Mouse (Mus musculus) forebrain, embryonic 15.5 days (tissue): ENCODE measurements at regions not wholly inside any gene's neighbourhood (a gene's known extent, or its start where the extent isn't known, plus 50 kb on each side); places are given as distances from the start of the nearest gene placed in this dataset.

Experiments
- ATAC-seq: fragments of 200-750 bp; cut with Nextera tagmentation; replicated peaks from 2 replicates; pipeline ENCODE4 v1.8.0; 2017; ENCODE audit warnings: mild to moderate bottlenecking, moderate TSS enrichment, moderate library complexity
- H3K27ac ChIP-seq: fragments of 300-500 bp; sonication (generic); replicated peaks from 2 replicates; pipeline ENCODE4 v1.5.1; 2015; ENCODE audit warnings: mild to moderate bottlenecking, inconsistent platforms
- H3K27me3 ChIP-seq: fragments of 300-500 bp; sonication (generic); 2 replicates; pipeline ENCODE4 v1.6.1; 2015; ENCODE audit warnings: inconsistent platforms
- H3K36me3 ChIP-seq: fragments of 300-500 bp; sonication (generic); 2 replicates; pipeline ENCODE4 v1.6.1; 2015; ENCODE audit warnings: mild to moderate bottlenecking, inconsistent platforms
- H3K4me1 ChIP-seq: fragments of 300-500 bp; sonication (generic); 2 replicates; pipeline ENCODE4 v1.6.1; 2015; ENCODE audit warnings: inconsistent platforms
- H3K4me2 ChIP-seq: fragments of 300-500 bp; sonication (generic); replicated peaks from 2 replicates; pipeline ENCODE4 v1.6.1; 2015; ENCODE audit warnings: mild to moderate bottlenecking, inconsistent platforms
- H3K4me3 ChIP-seq: fragments of 300-500 bp; sonication (generic); 2 replicates; pipeline ENCODE4 v1.5.1; 2015; ENCODE audit warnings: mild to moderate bottlenecking, inconsistent platforms
- H3K9ac ChIP-seq: fragments of 300-500 bp; sonication (generic); replicated peaks from 2 replicates; pipeline ENCODE4 v1.6.1; 2015; ENCODE audit warnings: mild to moderate bottlenecking, inconsistent platforms
- H3K9me3 ChIP-seq: fragments of 300-500 bp; sonication (generic); 2 replicates; pipeline ENCODE4 v1.6.1; 2016; ENCODE audit warnings: inconsistent platforms
- WGBS: fragments of 180-500 bp; shearing (Covaris S2); methylation state at CpG from one replicate; pipeline ENCODE4 v1.1.7; 2015; ENCODE audit warnings: mixed read lengths; 5-methylcytosine and 5-hydroxymethylcytosine counted together

- Histone ChIP-seq H3K4me2 (no peak overlapping the region), H3K27ac (peak overlapping the region; percentile 62), H3K4me3 (no peak overlapping the region), H3K4me1 (peaks cover 17% of the 10 kb centered on the region), H3K27me3 (no peaks in the 10 kb centered on the region), H3K9ac (no peak overlapping the region), H3K9me3 (no peaks in the 10 kb centered on the region), H3K36me3 (no peaks in the 10 kb centered on the region)
- peak; percentile 60 for ATAC-seq
- 19% methylated on average over 7 of the region's 7 CpGs for whole genome bisulfite sequencing
Observed at GRCm38 (mm10) chr9:46645469-46645884, 325.7 kb upstream of the 4931429L15Rik start.

- Histone ChIP-seq H3K36me3 (no peaks in the 10 kb centered on the region), H3K9ac (no peak overlapping the region), H3K27ac (no peak overlapping the region), H3K4me1 (peaks cover 17% of the 10 kb centered on the region), H3K27me3 (no peaks in the 10 kb centered on the region), H3K4me3 (no peak overlapping the region), H3K4me2 (no peak overlapping the region), H3K9me3 (no peaks in the 10 kb centered on the region)
- no peak for ATAC-seq
- WGBS, result 62% methylated on average over 3 of the region's 3 CpGs
Observed at GRCm38 (mm10) chr9:46643551-46643950, 323.8 kb upstream of the 4931429L15Rik start.

GRCm38 (mm10) chr9:46642696-46643095 is 322.9 kb upstream of the 4931429L15Rik start:
- no peak for ATAC-seq
- peaks cover 16% of the 10 kb centered on the region for H3K4me1 ChIP-seq
- no peaks in the 10 kb centered on the region for H3K36me3 ChIP-seq
- no peaks in the 10 kb centered on the region for H3K27me3 ChIP-seq
- no peak overlapping the region for H3K4me2 ChIP-seq
- no peak overlapping the region for H3K4me3 ChIP-seq
- no peak overlapping the region for H3K9ac ChIP-seq
- H3K27ac ChIP-seq, result no peak overlapping the region
- WGBS, result 7% methylated on average over 9 of the region's 9 CpGs
- no peaks in the 10 kb centered on the region for H3K9me3 ChIP-seq

- no peaks in the 10 kb centered on the region for H3K36me3 ChIP-seq
- H3K4me2 ChIP-seq, result no peak overlapping the region
Observed at GRCm38 (mm10) chr9:46636261-46637010, 316.6 kb upstream of the 4931429L15Rik start.

GRCm38 (mm10) chr9:46633952-46634351 is 314.2 kb upstream of the 4931429L15Rik start:
- ATAC-seq, result no peak
- no peak overlapping the region for H3K4me3 ChIP-seq
- H3K4me1 ChIP-seq, result peaks cover 9% of the 10 kb centered on the region; the same call in 1 of the 2 replicates
- 85% methylated on average over 4 of the region's 4 CpGs for WGBS
- H3K36me3 ChIP-seq, result no peaks in the 10 kb centered on the region
- H3K4me2 ChIP-seq, result no peak overlapping the region
- no peaks in the 10 kb centered on the region for H3K27me3 ChIP-seq
- no peak overlapping the region for H3K27ac ChIP-seq
- no peaks in the 10 kb centered on the region for H3K9me3 ChIP-seq
- H3K9ac ChIP-seq, result no peak overlapping the region

More at GRCm38 (mm10) chr9:46636261-46637010, 316.6 kb upstream of the 4931429L15Rik start:
- ATAC-seq, result no peak
- no peak overlapping the region for H3K27ac ChIP-seq
- H3K9ac ChIP-seq, result no peak overlapping the region
- no peaks in the 10 kb centered on the region for H3K27me3 ChIP-seq
- no peaks in the 10 kb centered on the region for H3K9me3 ChIP-seq
- WGBS, result 50% methylated on average over 8 of the region's 8 CpGs
- no peak overlapping the region for H3K4me3 ChIP-seq
- peaks cover 9% of the 10 kb centered on the region; the same call in 1 of the 2 replicates for H3K4me1 ChIP-seq

- no peak overlapping the region for H3K9ac ChIP-seq
- H3K27ac ChIP-seq, result no peak overlapping the region
- no peak overlapping the region for H3K4me3 ChIP-seq
- no peaks in the 10 kb centered on the region for H3K36me3 ChIP-seq
- no peak overlapping the region for H3K4me2 ChIP-seq
- H3K27me3 ChIP-seq, result no peaks in the 10 kb centered on the region
- 41% methylated on average over 10 of the region's 10 CpGs for WGBS
- peaks cover 9% of the 10 kb centered on the region; the same call in 1 of the 2 replicates for H3K4me1 ChIP-seq
- no peaks in the 10 kb centered on the region for H3K9me3 ChIP-seq
- 0 out of 2 replicates have a peak, but pooled peaks have one; percentile 19 for ATAC-seq
Observed at GRCm38 (mm10) chr9:46632576-46632975, 312.8 kb upstream of the 4931429L15Rik start.

GRCm38 (mm10) chr9:46622255-46622654 is 302.5 kb upstream of the 4931429L15Rik start:
- no peak overlapping the region for H3K4me2 ChIP-seq
- H3K9me3 ChIP-seq, result no peaks in the 10 kb centered on the region
- no peaks in the 10 kb centered on the region for H3K36me3 ChIP-seq
- no peak overlapping the region for H3K27ac ChIP-seq
- no peak overlapping the region for H3K9ac ChIP-seq
- WGBS, result 21% methylated on average over 2 of the region's 2 CpGs
- H3K4me1 ChIP-seq, result no peaks in the 10 kb centered on the region
- no peak overlapping the region for H3K4me3 ChIP-seq
- no peak for ATAC-seq
- no peaks in the 10 kb centered on the region for H3K27me3 ChIP-seq

GRCm38 (mm10) chr9:46621851-46622250 is 302.1 kb upstream of the 4931429L15Rik start:
- Histone ChIP-seq H3K9me3 (no peaks in the 10 kb centered on the region), H3K27ac (no peak overlapping the region), H3K36me3 (no peaks in the 10 kb centered on the region), H3K9ac (no peak overlapping the region), H3K4me2 (no peak overlapping the region), H3K4me3 (no peak overlapping the region), H3K4me1 (no peaks in the 10 kb centered on the region), H3K27me3 (no peaks in the 10 kb centered on the region)
- no peak for ATAC-seq
- 90% methylated on average over 6 of the region's 6 CpGs for WGBS

- no peak overlapping the region for H3K27ac ChIP-seq
- no peak for ATAC-seq
Observed at GRCm38 (mm10) chr9:46610101-46611005, 290.6 kb upstream of the 4931429L15Rik start.

GRCm38 (mm10) chr9:46608695-46609094 is 288.9 kb upstream of the 4931429L15Rik start:
- 0 out of 2 replicates have a peak, but pooled peaks cover 4% of the 10 kb centered on the region for H3K4me1 ChIP-seq
- no peak overlapping the region for H3K27ac ChIP-seq
- 85% methylated on average over 8 of the region's 8 CpGs for WGBS
- no peak overlapping the region for H3K4me3 ChIP-seq
- no peak overlapping the region for H3K9ac ChIP-seq
- H3K36me3 ChIP-seq, result no peaks in the 10 kb centered on the region
- H3K27me3 ChIP-seq, result no peaks in the 10 kb centered on the region
- H3K4me2 ChIP-seq, result no peak overlapping the region
- no peak for ATAC-seq
- no peaks in the 10 kb centered on the region for H3K9me3 ChIP-seq

More at GRCm38 (mm10) chr9:46610101-46611005, 290.6 kb upstream of the 4931429L15Rik start:
- Histone ChIP-seq H3K4me2 (no peak overlapping the region), H3K9ac (no peak overlapping the region), H3K4me1 (0 out of 2 replicates have a peak, but pooled peaks cover 4% of the 10 kb centered on the region), H3K36me3 (no peaks in the 10 kb centered on the region), H3K9me3 (no peaks in the 10 kb centered on the region), H3K4me3 (no peak overlapping the region), H3K27me3 (no peaks in the 10 kb centered on the region)
- 25% methylated on average over 11 of the region's 11 CpGs for WGBS

GRCm38 (mm10) chr9:46600803-46601202 is 281.0 kb upstream of the 4931429L15Rik start:
- no peaks in the 10 kb centered on the region for H3K27me3 ChIP-seq
- H3K4me2 ChIP-seq, result no peak overlapping the region
- no peak overlapping the region for H3K9ac ChIP-seq
- no peak overlapping the region for H3K4me3 ChIP-seq
- H3K4me1 ChIP-seq, result peaks cover 35% of the 10 kb centered on the region
- H3K36me3 ChIP-seq, result no peaks in the 10 kb centered on the region
- 83% methylated on average over 9 of the region's 9 CpGs for WGBS
- ATAC-seq, result no peak
- peak overlapping the region; percentile 77 for H3K27ac ChIP-seq
- H3K9me3 ChIP-seq, result no peaks in the 10 kb centered on the region
